Mouse (Mus musculus) bone marrow, adult 2 months (tissue): ENCODE results near the gene Trappc2l. TPM values are rescaled to one million over a fixed set of nuclear protein-coding genes. Genes with fewer than 3 reads are reported as not detected.

Experiments used
- H3K27ac ChIP-seq: fragments of 200-500 bp; 2 replicates; pipeline ENCODE4 v1.5.1; 2012; ENCODE audit warnings: low read depth, mild to moderate bottlenecking, control low read depth, inconsistent platforms, low read length; ENCODE audit not compliant: control insufficient read depth, poor library complexity, insufficient read depth
- H3K4me1 ChIP-seq: fragments of 200-500 bp; 2 replicates; pipeline ENCODE4 v1.6.1; 2011; ENCODE audit warnings: low read length; ENCODE audit not compliant: control insufficient read depth, insufficient read depth
- H3K4me3 ChIP-seq: fragments of 200-500 bp; replicated peaks from 2 replicates; pipeline ENCODE3; 2011; ENCODE audit warnings: mild to moderate bottlenecking, low read depth, low read length, control low read depth; ENCODE audit not compliant: control insufficient read depth
- CTCF ChIP-seq: fragments of 200-500 bp; IDR thresholded peaks from 2 replicates; pipeline ENCODE4 v1.5.1; 2011; ENCODE audit warnings: low read length, control low read depth; ENCODE audit not compliant: control insufficient read depth, insufficient read depth
- POLR2A ChIP-seq: fragments of 200-500 bp; IDR thresholded peaks from 2 replicates; pipeline ENCODE4 v1.6.1; 2011; ENCODE audit warnings: low read depth, mild to moderate bottlenecking, control low read depth, low read length, borderline replicate concordance; ENCODE audit not compliant: control insufficient read depth
- WGBS: fragments of 180-500 bp; shearing (Covaris S2); methylation state at CpG from one replicate; pipeline ENCODE4 v1.1.7; 2018; 5-methylcytosine and 5-hydroxymethylcytosine counted together
- polyA plus RNA-seq: library from polyadenylated mRNA; stranded (reverse); fragments of >200 nt; gene quantifications from 2 replicates; pipeline ENCODE4 v1.2.4, GENCODE M21; 2011; ENCODE audit warnings: low replicate concordance; ENCODE audit not compliant: missing spikeins, insufficient read depth, insufficient read length

Trappc2l gene
- polyA plus RNA-seq, 1 experiment, result 36.5 TPM

- TF ChIP-seq POLR2A (no peak), CTCF (no peak)
- Histone ChIP-seq H3K4me3 (no peak overlapping the region), H3K4me1 (peaks cover 1% of the 10 kb centered on the region; the same call in 1 of the 2 replicates), H3K27ac (no peak overlapping the region)
- WGBS, result 87% methylated on average over 10 of the region's 10 CpGs
Observed at GRCm38 (mm10) chr8:122658149-122658806, 46.8 kb downstream of the Trappc2l start.

- Histone ChIP-seq H3K27ac (no peak overlapping the region), H3K4me3 (no peak overlapping the region), H3K4me1 (peaks cover 1% of the 10 kb centered on the region; the same call in 1 of the 2 replicates)
- no peak for TF ChIP-seq CTCF
- TF ChIP-seq POLR2A, result no peak
- WGBS, result 87% methylated on average over 9 of the region's 9 CpGs
Observed at GRCm38 (mm10) chr8:122658807-122659160, 47.3 kb downstream of the Trappc2l start.

- WGBS, result 61% methylated on average over 2 of the region's 2 CpGs
- Histone ChIP-seq H3K4me1 (peaks cover 4% of the 10 kb centered on the region; the same call in 1 of the 2 replicates), H3K27ac (no peak overlapping the region), H3K4me3 (no peak overlapping the region)
- TF ChIP-seq CTCF, result peak; percentile 74
- TF ChIP-seq POLR2A, result no peak
Observed at GRCm38 (mm10) chr8:122660022-122660421, 48.6 kb downstream of the Trappc2l start.

- Histone ChIP-seq H3K27ac (no peak overlapping the region), H3K4me1 (peaks cover 5% of the 10 kb centered on the region; the same call in 1 of the 2 replicates), H3K4me3 (no peak overlapping the region)
- TF ChIP-seq POLR2A, result no peak
- no peak for TF ChIP-seq CTCF
- WGBS, result 55% methylated on average over 7 of the region's 7 CpGs
Observed at GRCm38 (mm10) chr8:122661138-122661537, 49.7 kb downstream of the Trappc2l start.

GRCm38 (mm10) chr8:122661894-122662293 is 50.5 kb downstream of the Trappc2l start:
- H3K27ac ChIP-seq, result no peak overlapping the region
- H3K4me1 ChIP-seq, result peaks cover 11% of the 10 kb centered on the region
- no peak for TF ChIP-seq POLR2A
- no peak for TF ChIP-seq CTCF
- no peak overlapping the region for H3K4me3 ChIP-seq
- 82% methylated on average over 2 of the region's 2 CpGs for WGBS

GRCm38 (mm10) chr8:122663106-122663505 is 51.7 kb downstream of the Trappc2l start:
- no peak for TF ChIP-seq POLR2A
- TF ChIP-seq CTCF, result no peak
- Histone ChIP-seq H3K4me1 (peaks cover 17% of the 10 kb centered on the region), H3K4me3 (no peak overlapping the region), H3K27ac (no peak overlapping the region)
- 29% methylated on average over 3 of the region's 3 CpGs for WGBS

GRCm38 (mm10) chr8:122663670-122664069 is 52.2 kb downstream of the Trappc2l start:
- Histone ChIP-seq H3K27ac (no peak overlapping the region), H3K4me1 (peaks cover 17% of the 10 kb centered on the region), H3K4me3 (no peak overlapping the region)
- no peak for TF ChIP-seq CTCF
- no peak for TF ChIP-seq POLR2A
- WGBS, result 83% methylated on average over 5 of the region's 5 CpGs

- peak overlapping the region; percentile 1; the same call in 1 of the 2 replicates for H3K27ac ChIP-seq
- WGBS, result 21% methylated on average over 8 of the region's 8 CpGs
- peaks cover 17% of the 10 kb centered on the region for H3K4me1 ChIP-seq
- TF ChIP-seq CTCF (no peak), POLR2A (no peak)
- no peak overlapping the region for H3K4me3 ChIP-seq
Observed at GRCm38 (mm10) chr8:122665221-122665620, 53.8 kb downstream of the Trappc2l start.
